Mouse (Mus musculus) kidney, postnatal 25 days (tissue): ENCODE results near the gene Atg2a.

Experiments
- DNase-seq, 2 experiments: peaks; one replicate each; pipeline ENCODE4 v3.0.0; 2021; ENCODE audit warnings: mixed read lengths in 2 of 2

Atg2a gene

DNA sequence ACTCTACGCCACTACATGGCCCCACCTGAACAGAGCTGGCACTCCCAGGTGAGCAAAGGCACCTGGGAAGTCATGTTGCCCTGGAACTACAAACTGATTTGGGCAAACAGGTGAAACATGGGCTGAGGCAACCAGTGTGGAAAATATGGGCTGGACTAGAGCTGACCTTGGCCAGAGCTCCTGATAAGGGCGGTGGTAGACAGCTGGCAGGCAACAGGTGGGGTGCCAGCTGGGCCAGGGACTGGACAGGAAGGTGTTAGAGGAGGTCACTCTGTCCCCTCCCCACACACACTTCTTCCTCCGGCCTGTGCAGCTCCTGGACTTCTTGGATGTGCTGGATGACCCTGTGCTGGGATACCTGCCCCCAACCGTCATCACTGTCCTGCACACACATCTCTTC, 11.6 kb downstream of the Atg2a start:
- no peak for DNase-seq

DNA sequence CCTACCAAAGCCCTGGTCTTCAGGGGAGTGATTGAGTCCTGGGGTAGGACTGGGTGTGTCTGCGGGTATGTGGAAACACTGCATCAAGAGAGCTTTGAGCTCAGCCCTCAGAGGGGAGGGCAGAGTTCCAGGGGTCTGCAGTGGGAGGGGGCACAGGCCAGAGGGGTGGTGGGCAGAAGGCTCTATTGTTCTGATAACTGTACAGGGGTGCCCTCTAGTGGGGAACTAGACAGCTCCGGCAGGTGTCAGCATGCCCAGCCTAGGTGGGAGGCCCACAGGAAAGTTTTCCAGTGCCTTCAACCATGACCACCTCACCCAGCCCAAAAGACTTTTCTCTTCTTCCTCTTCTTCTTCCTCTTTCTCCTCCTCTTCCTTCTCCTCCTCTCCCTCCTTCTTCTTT, 19.0 kb downstream of the Atg2a start:
- DNase-seq = peak; percentile 57 to 68

DNA sequence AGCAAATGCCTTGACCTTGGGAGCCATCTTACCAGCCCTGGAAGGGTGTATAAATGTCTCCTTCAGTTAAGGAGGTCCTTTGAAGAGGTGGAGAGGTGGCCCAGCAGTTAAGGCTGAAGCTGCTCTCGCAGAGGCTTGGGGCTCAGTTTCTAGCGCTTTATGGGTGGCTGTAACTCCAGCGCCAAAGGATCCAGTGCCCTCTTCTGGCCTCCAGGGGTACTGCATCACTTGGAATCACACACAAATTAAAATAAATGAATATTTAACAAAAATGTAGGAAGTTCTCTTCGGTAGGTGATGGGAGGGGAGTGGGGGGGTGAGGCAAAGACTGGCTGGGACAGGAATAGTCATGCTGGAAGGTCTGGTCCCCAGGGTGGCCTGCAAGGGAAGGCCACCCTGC, 19.5 kb downstream of the Atg2a start:
- DNase-seq = peak in 1 of 2 experiments; percentile 39

DNA sequence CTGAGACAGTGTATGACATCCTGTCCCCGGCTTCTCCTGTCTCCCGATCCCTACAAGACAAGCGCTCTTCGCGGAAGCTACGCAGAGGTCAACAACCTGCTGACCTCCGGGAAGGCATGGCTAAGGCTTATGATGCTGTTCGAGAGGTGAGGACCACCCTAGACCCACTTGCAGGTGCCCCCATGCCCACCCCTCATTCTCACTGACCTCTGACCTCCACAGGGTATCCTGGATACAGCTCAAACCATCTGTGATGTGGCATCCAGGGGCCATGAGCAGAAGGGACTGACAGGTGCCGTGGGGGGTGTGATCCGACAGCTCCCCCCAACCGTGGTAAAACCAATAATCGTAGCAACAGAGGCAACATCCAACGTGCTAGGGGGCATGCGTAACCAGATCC, 19.9 kb downstream of the Atg2a start:
- peak in 1 of 2 experiments; percentile 41 for DNase-seq

DNA sequence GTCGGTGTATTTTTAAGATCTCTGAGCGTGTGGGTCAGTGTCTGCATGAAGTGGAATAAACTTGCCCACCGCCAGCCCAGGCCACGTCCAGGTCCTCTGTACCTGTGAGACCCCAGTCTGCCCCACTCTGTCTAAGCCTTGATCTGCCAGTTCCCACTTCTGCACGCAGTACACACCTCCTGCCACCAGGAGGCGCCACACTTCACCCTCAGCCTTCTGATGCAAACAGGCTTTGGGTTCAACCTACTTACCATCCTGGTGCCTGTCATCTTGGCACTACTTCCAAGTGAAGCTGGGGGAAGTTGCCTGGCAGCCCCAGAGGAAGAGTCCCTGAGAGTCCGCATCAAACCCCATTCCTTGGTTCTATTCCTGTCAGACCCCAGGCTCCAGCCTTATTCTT, 20.8 kb downstream of the Atg2a start:
- peak; percentile 79 to 81 for DNase-seq

DNA sequence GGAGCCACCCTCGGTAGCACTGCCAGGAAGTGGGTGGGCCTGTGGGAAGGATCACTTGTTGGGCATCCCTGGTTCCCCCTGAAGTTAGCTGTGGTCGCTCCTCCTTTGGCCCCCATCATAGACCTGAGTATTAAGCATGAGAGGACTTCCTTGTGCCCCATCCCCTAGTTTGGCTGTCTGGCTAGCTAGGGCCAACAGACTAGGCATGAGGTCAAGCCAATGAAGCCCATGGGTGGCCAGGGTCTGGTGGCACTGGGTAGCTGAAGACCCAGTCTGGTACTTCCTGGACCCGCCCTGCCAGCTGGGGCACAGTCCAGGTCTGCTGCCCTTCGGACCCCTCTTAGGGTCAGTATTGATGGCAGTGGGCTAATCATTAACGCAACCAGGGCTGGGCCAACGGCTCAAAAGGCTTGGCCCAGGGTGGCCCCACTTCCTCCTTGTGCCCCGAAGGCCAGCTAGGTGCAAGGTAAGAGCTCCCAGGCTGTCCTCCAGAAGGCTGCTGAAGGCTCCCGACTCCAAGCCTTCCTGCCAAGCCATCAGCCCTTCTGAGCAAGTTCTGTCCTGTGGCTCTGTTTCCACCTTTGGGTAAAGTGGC, 21.5 kb downstream of the Atg2a start:
- DNase-seq = peak; percentile 83 to 94

DNA sequence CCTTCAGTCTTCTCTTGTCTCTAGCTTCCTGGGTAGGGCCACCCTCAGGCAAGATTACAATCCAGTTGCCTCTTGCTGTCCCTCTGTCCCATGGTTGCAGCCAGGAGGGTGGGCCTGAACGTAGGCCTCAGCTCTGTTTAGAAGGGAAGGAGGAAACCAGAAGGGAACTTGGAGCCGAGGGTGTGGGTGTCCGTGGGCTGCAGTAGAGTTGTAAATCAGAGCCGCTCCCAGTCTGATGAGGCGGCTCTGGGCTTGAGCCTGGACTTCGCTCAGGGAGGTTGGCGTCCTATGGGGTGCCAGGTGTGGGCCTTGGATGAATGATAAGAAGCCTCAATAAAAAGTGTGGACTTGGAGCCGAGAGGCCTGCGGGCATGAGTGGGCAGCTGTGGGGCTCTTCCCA, 22.7 kb downstream of the Atg2a start:
- peak; percentile 49 to 77 for DNase-seq

DNA sequence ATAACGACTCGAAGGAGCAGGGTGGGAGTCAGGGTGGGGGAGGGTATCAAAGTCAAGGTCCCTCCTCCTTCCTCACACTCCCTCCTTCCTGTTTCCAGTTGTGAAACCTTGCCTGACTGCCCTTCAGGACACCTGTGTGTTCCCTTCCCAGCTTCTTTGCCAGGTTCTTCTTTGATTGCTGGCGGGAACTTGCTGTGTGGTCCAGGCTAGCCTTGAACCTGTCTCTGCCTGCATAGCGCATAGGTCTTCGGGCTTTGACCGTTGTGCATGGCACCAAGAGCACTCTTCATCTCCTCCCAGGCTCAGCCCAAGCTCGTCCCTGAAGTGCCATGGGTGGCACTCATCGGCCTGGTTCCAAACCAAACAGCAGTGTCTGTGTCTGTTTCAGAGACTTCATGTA, 23.5 kb downstream of the Atg2a start:
- DNase-seq = no peak

DNA sequence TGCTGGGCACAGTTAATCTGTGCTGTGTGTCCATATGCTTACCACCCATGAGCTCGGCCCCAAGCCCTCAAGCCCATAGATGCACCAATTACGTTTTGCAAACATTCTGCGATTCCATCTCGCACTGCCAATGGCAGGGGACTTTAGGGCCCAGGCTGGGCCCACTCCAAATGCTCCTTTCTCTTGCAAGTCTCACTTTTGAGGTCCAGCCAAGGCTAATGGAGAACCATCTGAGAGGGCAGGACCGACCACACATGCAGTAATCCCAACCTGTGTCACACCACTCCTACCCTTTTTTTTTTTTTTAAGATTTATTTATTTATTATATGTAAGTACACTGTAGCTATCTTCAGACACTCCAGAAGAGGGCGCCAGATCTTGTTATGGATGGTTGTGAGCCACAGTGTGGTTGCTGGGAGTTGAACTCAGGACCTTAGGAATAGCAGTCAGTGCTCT, 24.3 kb downstream of the Atg2a start:
- DNase-seq = no peak

DNA sequence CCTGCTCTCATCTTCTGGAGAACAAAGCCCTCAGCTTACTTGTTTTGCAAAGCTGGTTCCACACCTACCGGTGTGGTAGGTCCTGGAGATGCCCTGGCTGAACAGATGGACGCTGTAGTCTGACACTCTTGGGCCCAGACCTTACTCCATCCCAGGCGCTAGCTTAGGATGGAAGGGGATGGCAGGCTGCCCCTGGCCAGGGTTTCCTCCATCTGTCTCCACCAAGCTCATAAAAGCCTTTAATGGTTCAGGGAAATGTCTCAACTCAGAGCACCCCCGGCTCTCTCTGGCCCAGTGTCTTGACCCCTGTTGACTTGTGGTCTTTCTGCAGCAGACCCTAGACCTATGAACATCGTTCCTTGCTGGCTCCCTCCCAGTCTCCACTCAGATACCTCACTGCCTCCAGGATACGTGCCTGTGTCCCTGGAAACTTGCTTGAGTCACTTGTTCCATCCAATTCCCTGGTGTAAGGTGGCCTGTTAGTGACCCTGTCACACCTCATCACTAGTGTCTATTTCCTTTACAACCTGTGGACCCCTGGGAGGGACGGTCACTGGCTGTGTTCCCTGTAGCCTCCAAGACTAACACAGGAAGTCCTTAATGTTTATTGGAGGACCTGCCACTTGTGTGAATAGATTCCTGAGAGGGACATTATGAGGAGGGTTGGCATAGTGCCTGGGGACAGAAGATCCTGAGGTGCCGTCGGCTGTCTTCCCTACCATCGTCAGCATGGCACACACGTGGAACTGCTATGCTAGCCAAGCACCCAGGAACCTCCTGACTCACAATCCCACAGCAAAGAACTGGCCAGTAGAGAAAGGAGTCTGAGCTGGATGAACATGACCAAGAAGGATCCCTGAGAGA, 26.1 kb downstream of the Atg2a start:
- DNase-seq = peak; percentile 59 to 65

DNA sequence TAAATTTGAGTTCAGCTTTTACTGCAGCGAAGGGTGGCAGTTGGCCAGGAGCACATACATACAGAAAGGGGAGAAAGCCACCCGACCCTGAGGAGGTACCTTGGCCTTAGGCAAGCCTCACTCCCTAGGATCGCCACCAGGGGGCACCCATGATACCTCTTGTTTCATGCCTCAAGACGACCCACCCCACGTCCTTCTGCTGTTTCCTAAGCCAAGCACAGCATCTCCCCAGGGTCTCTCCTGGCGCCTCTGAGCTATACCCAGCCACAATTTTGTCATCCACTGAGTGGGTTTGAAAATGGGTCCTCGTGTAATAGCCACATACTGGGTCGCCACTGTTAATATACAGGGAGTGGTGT, 26.7 kb downstream of the Atg2a start:
- peak; percentile 90 to 92 for DNase-seq

DNA sequence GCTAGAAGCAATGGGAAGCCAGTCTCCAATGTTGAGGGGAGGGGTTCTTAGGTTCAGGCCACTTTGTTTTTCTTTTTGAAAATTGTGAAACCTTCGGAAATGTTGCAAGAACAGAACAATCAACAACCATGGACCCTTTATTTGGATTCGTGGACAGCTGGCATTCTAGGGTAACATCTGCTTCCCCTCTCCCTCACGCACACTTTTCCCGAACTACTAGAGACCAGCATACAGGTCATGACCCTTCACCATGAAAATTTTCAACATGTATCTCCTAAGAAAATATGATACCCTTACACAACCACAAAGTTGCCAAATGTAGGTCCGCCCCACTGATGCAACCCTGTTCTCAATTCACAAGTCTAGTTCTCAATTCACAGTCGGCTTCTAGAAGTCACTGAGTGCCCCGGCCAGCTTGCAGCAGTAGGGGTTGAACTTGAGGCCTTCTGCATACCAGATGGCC, 27.2 kb downstream of the Atg2a start:
- no peak for DNase-seq

DNA sequence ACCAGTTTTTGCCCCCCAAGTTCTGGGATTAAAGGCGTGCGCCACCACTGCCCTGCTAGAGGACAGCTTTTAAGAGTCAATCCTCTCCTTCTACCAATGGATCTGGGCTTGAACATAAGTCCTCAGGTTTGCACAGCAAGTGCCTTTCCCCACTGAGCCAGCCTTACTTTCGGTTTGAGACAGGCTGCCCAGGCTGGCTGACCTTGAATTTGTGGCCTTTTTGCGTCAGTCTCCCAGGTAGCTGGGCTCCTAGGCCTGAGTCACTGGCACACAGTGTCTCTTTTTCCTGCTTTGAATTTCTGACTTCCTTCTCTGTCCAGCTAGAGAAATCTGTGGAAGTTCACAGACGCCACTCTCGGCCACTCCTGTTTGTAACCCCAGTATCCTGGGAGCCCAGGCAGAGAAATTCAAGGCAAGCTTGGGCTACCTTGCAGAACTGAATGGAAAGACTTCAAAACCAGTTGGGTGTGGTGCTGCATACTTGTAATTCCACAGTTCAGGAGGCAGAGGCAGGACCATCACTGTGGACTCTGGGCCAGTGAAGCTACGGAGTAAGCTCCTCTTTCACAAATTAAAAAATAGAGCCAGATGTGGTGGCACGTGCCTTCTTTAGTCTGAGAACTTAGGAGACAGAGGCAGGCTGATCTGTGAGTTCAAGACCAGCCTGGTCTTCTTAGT, 28.5 kb downstream of the Atg2a start:
- no peak for DNase-seq

DNA sequence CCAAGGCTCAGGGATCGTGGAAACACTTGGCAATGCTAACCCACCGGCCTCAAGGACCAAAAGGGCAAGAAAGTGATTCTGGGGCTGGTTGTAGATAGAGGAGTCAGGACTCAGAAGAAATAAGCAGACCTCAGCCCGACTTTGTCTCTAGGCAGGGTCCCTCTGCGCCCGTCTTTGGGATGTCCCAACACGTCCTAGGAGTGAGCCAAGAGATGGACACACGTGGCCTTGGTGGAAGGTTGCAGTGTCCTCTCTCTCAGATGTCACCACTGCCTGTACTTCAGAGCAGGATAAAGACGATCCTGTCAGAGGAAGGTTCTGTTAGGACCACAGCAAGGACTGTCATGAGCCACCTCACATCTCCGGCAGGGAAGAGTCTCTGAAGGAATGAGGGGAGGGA, 29.2 kb downstream of the Atg2a start:
- no peak for DNase-seq

DNA sequence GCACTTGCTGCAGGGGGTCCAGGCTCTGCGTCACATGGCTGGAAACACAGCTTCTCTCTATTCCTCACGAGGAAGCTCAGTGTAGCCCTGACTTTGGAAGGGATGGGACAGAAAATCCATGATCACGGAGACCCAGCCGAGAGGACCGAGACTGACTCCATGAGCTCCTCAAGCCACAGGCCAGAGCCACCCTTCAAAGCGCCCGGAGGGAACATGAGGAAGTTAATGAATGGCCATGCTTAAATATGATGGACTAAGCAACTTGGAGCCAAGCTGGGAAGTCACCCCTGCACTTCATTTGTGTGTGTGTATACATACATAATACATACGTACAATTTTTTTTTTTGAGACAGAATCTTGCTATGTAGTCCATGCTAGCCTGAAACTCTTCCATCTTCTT, 29.7 kb downstream of the Atg2a start:
- DNase-seq = peak; percentile 61 to 80

DNA sequence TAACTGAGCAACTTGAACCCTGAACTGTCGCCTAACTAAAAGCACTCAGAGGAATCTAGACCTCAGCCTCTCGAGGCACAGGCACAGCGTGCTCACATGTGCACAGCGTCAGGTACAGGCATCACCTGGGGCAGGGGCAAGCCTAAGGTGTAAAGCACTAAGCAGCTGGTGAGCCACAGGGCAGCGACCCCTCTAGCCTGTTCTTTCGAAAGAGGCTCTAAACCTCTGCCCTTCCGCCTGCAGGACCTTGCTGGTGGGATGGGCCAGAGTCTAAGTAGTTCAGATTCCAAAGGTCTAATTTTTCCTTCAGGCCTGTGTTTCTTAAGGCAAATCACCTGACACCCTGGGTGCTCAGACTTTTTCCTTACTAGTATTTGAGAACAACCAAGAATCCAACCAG, 30.6 kb downstream of the Atg2a start:
- peak; percentile 66 to 92 for DNase-seq

DNA sequence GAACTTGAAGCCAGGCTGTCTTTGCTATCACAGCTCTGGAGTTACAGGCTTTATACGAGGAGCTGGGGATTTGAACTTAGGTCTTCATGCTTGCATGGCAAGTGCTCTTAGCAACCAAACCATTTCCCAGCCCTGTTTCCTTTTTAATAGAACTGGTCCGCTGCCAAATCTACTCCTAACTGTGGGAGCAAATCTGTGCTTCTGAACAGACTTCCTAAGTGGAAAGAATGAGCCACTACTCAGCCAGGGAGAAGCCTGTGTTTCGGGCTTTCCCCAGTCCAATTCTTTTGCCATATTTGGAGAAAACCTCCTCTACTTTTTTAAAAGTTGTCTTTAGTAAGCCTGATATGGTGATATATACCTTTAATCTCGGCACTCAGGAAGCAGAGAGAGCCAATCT, 31.3 kb downstream of the Atg2a start:
- no peak for DNase-seq

DNA sequence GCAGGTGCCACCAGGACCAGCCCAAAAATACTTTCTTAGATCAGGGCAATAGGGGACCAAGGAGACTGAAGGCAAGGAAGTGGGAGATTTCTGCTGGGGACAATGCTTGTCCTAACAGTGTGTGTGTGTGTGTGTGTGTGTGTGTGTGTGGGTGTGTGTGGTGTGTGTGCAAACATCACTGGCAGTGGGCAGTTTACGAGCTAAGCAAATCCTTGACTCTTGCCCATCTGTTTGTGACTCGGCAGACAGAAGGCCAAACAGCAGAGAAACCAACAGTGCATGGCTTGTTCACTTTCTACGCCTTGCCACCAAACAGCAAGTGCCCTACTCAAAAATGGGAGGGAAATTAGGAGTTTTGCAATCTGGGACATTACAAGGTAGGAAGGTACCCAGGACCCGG, 32.1 kb downstream of the Atg2a start:
- DNase-seq = no peak

DNA sequence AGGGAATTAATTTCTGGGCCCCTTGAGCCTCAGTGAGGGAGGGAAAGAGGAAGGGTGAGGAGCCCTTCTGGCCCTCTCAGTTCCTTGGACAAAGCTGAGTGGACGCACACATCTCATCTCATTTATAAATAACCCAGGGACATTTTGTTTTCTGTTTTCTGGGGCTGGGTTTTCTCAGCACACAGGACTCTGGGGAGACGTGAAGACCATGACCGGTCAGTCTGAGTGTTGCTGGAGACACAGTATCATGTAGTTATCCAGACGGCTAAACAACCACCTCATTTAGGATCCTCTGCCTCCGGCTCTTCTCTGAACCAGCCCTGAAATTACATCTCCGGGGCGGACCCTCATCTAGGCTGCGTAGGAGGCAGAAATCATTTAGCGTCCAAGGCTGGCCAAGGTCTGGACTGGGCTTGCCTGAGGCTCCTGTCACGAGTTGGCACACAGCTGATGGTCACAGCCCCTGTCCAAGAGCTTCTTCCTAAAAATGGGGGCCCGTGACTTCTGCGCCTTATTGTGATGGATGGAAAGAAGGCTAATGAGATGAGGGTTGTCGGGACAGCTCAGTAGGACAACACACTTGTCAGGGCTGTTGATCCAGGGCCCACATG, 32.6 kb downstream of the Atg2a start:
- DNase-seq = no peak

DNA sequence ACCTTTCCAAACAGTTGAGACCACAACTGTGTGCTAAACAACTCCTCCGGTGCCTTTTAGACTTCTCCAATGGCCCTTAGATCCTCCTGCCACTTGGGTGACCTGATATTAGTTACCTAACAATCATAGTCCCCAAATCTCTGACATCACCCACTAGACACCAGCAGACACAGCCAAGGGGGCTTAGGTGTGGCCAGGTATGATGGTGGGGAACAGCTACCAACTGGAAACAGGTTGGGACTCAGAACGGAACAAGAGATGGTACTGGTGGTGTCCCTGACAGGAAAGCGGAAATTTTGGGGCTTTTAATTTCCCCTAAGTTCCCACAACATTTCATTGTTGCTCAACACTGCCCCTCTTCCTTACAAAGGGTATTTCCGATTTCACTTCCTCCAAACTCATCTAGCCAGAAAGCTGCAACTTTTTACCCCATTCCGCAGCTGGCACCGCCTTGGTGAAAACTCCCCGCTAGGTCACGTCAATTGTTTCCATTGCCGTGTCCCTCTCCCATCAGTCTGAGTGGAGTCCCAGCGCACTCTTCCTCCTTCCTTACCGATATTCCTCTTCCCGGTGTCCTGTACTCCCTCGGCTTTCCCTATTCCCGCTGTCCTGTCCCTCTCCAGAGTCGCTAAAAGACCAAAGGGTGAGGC, 34.4 kb downstream of the Atg2a start:
- no peak for DNase-seq

DNA sequence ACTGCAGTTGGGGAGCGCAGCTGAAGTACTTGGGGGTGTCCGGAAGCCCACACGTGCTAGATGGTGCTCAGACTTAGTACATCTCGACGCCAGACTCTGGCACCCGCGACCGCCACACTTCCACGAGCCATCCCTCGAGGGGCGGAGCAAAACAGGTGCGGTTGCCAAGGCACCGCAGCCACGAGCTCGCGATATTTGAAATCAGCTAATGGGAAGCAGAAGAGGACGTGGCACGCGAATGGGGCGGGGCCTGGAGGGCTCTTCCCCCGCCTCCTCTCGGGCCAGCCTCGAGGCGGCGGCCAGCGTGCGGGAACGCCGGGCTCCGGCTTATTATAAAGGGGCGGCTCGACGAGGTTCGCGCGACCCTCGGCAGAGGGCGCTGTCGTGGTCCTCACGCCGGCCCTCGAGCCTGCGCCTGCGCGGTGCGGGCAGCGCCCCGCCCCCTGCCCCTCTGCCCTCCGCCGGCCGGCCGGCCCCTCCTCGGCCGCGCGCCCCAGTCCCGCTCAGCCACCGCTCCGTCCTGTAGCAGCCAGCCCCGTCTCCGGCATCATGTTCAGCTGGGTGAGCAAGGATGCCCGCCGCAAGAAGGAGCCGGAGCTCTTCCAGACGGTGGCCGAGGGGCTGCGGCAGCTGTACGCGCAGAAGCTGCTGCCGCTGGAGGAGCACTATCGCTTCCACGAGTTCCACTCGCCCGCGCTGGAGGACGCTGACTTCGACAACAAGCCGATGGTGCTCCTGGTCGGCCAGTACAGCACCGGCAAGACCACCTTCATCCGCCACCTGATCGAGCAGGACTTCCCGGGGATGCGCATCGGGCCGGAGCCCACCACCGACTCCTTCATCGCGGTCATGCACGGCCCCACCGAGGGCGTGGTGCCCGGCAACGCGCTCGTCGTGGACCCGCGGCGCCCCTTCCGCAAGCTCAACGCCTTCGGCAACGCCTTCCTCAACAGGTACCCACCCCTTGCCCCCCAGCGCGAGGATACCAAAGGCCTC, 35.3 kb downstream of the Atg2a start, which contains the start of gene Ehd1:
Gene Ehd1, plus strand, starts transcription at position 300 of the 996 bp plus-strand sequence.
- peak; percentile 98 for DNase-seq
